Mouse (Mus musculus): ENCODE results near the gene Stip1. TPM values are rescaled to one million over a fixed set of nuclear protein-coding genes. Genes with fewer than 3 reads are reported as not detected.

Gene Stip1
- polyA plus RNA-seq, 1 experiment: 544 TPM

- no peaks in the 10 kb centered on the region for H3K27me3 ChIP-seq (ENCODE audit: control insufficient read depth, insufficient read depth, low read length, poor library complexity, severe bottlenecking)
- no peaks in the 10 kb centered on the region for H3K4me1 ChIP-seq (ENCODE audit: control insufficient read depth, insufficient read depth, low read length)
- H3K27ac ChIP-seq (ENCODE audit: insufficient read depth, low read length): no peak overlapping the region
- H3K9ac ChIP-seq (ENCODE audit: low read depth, poor library complexity, severe bottlenecking): no peak overlapping the region
- no peak for TF ChIP-seq POLR2A (IDR thresholded peaks at IDR 0.05; ENCODE audit: insufficient read depth, low read length)
- TF ChIP-seq CTCF (IDR thresholded peaks at IDR 0.05; ENCODE audit: low read depth, low read length): no peak
- TF ChIP-seq EP300 (IDR thresholded peaks at IDR 0.05; ENCODE audit: insufficient read depth, low read depth, low read length): no peak
- H3K36me3 ChIP-seq (ENCODE audit: control insufficient read depth, insufficient read depth, low read length, poor library complexity, severe bottlenecking): no peaks in the 10 kb centered on the region
- H3K4me3 ChIP-seq (ENCODE audit: low read depth, low read length): no peak overlapping the region
- no peaks in the 10 kb centered on the region for H3K9me3 ChIP-seq (replicated peaks; ENCODE audit: control insufficient read depth, insufficient read depth, low read length, poor library complexity, severe bottlenecking)
Observed at GRCm38 (mm10) chr19:7070775-7071174, 31.0 kb upstream of the Stip1 start.

GRCm38 (mm10) chr19:7069781-7070763 lies 30.3 kb upstream of the Stip1 start:
- H3K9me3 ChIP-seq (replicated peaks; ENCODE audit: control insufficient read depth, insufficient read depth, low read length, poor library complexity, severe bottlenecking): no peaks in the 10 kb centered on the region
- H3K9ac ChIP-seq (ENCODE audit: low read depth, poor library complexity, severe bottlenecking): no peak overlapping the region
- no peak overlapping the region for H3K4me3 ChIP-seq (ENCODE audit: low read depth, low read length)
- no peak for TF ChIP-seq POLR2A (IDR thresholded peaks at IDR 0.05; ENCODE audit: insufficient read depth, low read length)
- no peak for TF ChIP-seq EP300 (IDR thresholded peaks at IDR 0.05; ENCODE audit: insufficient read depth, low read depth, low read length)
- no peak for TF ChIP-seq CTCF (IDR thresholded peaks at IDR 0.05; ENCODE audit: low read depth, low read length)
- no peaks in the 10 kb centered on the region for H3K36me3 ChIP-seq (ENCODE audit: control insufficient read depth, insufficient read depth, low read length, poor library complexity, severe bottlenecking)
- no peaks in the 10 kb centered on the region for H3K27me3 ChIP-seq (ENCODE audit: control insufficient read depth, insufficient read depth, low read length, poor library complexity, severe bottlenecking)
- H3K4me1 ChIP-seq (ENCODE audit: control insufficient read depth, insufficient read depth, low read length): no peaks in the 10 kb centered on the region
- H3K27ac ChIP-seq (ENCODE audit: insufficient read depth, low read length): no peak overlapping the region

GRCm38 (mm10) chr19:7068661-7069531 lies 29.1 kb upstream of the Stip1 start:
- no peak overlapping the region for H3K9ac ChIP-seq (ENCODE audit: low read depth, poor library complexity, severe bottlenecking)
- no peaks in the 10 kb centered on the region for H3K9me3 ChIP-seq (replicated peaks; ENCODE audit: control insufficient read depth, insufficient read depth, low read length, poor library complexity, severe bottlenecking)
- TF ChIP-seq POLR2A (IDR thresholded peaks at IDR 0.05; ENCODE audit: insufficient read depth, low read length) (no peak), CTCF (IDR thresholded peaks at IDR 0.05; ENCODE audit: low read depth, low read length) (no peak), EP300 (IDR thresholded peaks at IDR 0.05; ENCODE audit: insufficient read depth, low read depth, low read length) (no peak)
- H3K4me3 ChIP-seq (ENCODE audit: low read depth, low read length): no peak overlapping the region
- no peaks in the 10 kb centered on the region for H3K27me3 ChIP-seq (ENCODE audit: control insufficient read depth, insufficient read depth, low read length, poor library complexity, severe bottlenecking)
- H3K4me1 ChIP-seq (ENCODE audit: control insufficient read depth, insufficient read depth, low read length): no peaks in the 10 kb centered on the region
- no peak overlapping the region for H3K27ac ChIP-seq (ENCODE audit: insufficient read depth, low read length)
- H3K36me3 ChIP-seq (ENCODE audit: control insufficient read depth, insufficient read depth, low read length, poor library complexity, severe bottlenecking): no peaks in the 10 kb centered on the region

- TF ChIP-seq EP300 (IDR thresholded peaks at IDR 0.05; ENCODE audit: insufficient read depth, low read depth, low read length): no peak
- peak; percentile 84 for TF ChIP-seq CTCF (IDR thresholded peaks at IDR 0.05; ENCODE audit: low read depth, low read length)
- no peaks in the 10 kb centered on the region for H3K9me3 ChIP-seq (replicated peaks; ENCODE audit: control insufficient read depth, insufficient read depth, low read length, poor library complexity, severe bottlenecking)
- H3K27ac ChIP-seq (ENCODE audit: insufficient read depth, low read length): no peak overlapping the region
- no peak overlapping the region for H3K9ac ChIP-seq (ENCODE audit: low read depth, poor library complexity, severe bottlenecking)
- no peaks in the 10 kb centered on the region for H3K4me1 ChIP-seq (ENCODE audit: control insufficient read depth, insufficient read depth, low read length)
- no peak overlapping the region for H3K4me3 ChIP-seq (ENCODE audit: low read depth, low read length)
- H3K36me3 ChIP-seq (ENCODE audit: control insufficient read depth, insufficient read depth, low read length, poor library complexity, severe bottlenecking): no peaks in the 10 kb centered on the region
- no peaks in the 10 kb centered on the region for H3K27me3 ChIP-seq (ENCODE audit: control insufficient read depth, insufficient read depth, low read length, poor library complexity, severe bottlenecking)
Observed at GRCm38 (mm10) chr19:7068136-7068535, 28.4 kb upstream of the Stip1 start.

GRCm38 (mm10) chr19:7067344-7068050 lies 27.7 kb upstream of the Stip1 start:
- H3K27me3 ChIP-seq (ENCODE audit: control insufficient read depth, insufficient read depth, low read length, poor library complexity, severe bottlenecking): no peaks in the 10 kb centered on the region
- no peaks in the 10 kb centered on the region for H3K4me1 ChIP-seq (ENCODE audit: control insufficient read depth, insufficient read depth, low read length)
- H3K9ac ChIP-seq (ENCODE audit: low read depth, poor library complexity, severe bottlenecking): no peak overlapping the region
- no peak for TF ChIP-seq POLR2A (IDR thresholded peaks at IDR 0.05; ENCODE audit: insufficient read depth, low read length)
- H3K36me3 ChIP-seq (ENCODE audit: control insufficient read depth, insufficient read depth, low read length, poor library complexity, severe bottlenecking): no peaks in the 10 kb centered on the region
- H3K27ac ChIP-seq (ENCODE audit: insufficient read depth, low read length): no peak overlapping the region
- no peaks in the 10 kb centered on the region for H3K9me3 ChIP-seq (replicated peaks; ENCODE audit: control insufficient read depth, insufficient read depth, low read length, poor library complexity, severe bottlenecking)
- H3K4me3 ChIP-seq (ENCODE audit: low read depth, low read length): no peak overlapping the region

Measured in ES-Bruce4 (cell line).